Mouse (Mus musculus) heart, embryonic 13.5 days (tissue): Measurements from ENCODE around the gene Rrn3. TPM values are rescaled to one million over a fixed set of nuclear protein-coding genes. Genes with fewer than 3 reads are reported as not detected.
"Not testable (repeated sequence)": the region's sequence is repeated elsewhere in the genome, so short reads cannot be mapped to it uniquely, and the experiment has no call there.

ENCODE experiments used
- ATAC-seq: fragments of 200-750 bp; cut with Nextera tagmentation; 2 replicates; pipeline ENCODE4 v1.8.0; 2017; ENCODE audit warnings: moderate TSS enrichment; ENCODE audit not compliant: insufficient number of reproducible peaks, low FRiP score, low TSS enrichment; ENCODE audit errors: extremely low read depth
- H3K27ac ChIP-seq: fragments of 300-500 bp; sonication (generic); replicated peaks from 2 replicates; pipeline ENCODE4 v1.5.1; 2015; ENCODE audit warnings: moderate library complexity, mild to moderate bottlenecking, inconsistent platforms
- H3K27me3 ChIP-seq: fragments of 300-500 bp; sonication (generic); replicated peaks from 2 replicates; pipeline ENCODE4 v1.6.1; 2015; ENCODE audit warnings: mild to moderate bottlenecking, inconsistent platforms
- H3K36me3 ChIP-seq: fragments of 300-500 bp; sonication (generic); 2 replicates; pipeline ENCODE4 v1.6.1; 2015; ENCODE audit warnings: mild to moderate bottlenecking, inconsistent platforms
- H3K4me1 ChIP-seq: fragments of 300-500 bp; sonication (generic); 2 replicates; pipeline ENCODE4 v1.6.1; 2015; ENCODE audit warnings: inconsistent platforms
- H3K4me2 ChIP-seq: fragments of 300-500 bp; sonication (generic); 2 replicates; pipeline ENCODE4 v1.6.1; 2015; ENCODE audit warnings: inconsistent platforms, mild to moderate bottlenecking, moderate library complexity
- H3K4me3 ChIP-seq: fragments of 300-500 bp; sonication (generic); 2 replicates; pipeline ENCODE4 v1.5.1; 2015; ENCODE audit warnings: moderate library complexity, mild to moderate bottlenecking, inconsistent platforms
- H3K9ac ChIP-seq: fragments of 300-500 bp; sonication (generic); 2 replicates; pipeline ENCODE4 v1.6.1; 2015; ENCODE audit warnings: inconsistent platforms, mild to moderate bottlenecking, moderate library complexity
- H3K9me3 ChIP-seq: fragments of 300-500 bp; sonication (generic); 2 replicates; pipeline ENCODE4 v1.6.1; 2016; ENCODE audit warnings: inconsistent platforms
- WGBS: fragments of 180-500 bp; shearing (Covaris S2); methylation state at CpG from one replicate; pipeline ENCODE4 v1.1.7; 2015; ENCODE audit warnings: mixed read lengths; 5-methylcytosine and 5-hydroxymethylcytosine counted together
- polyA plus RNA-seq: library from polyadenylated mRNA; unstranded; fragments of >200 nt; fragmentation: Nextera tagmentation; extraction: Ambion mirVana; gene quantifications from 2 replicates; pipeline ENCODE4 v1.2.1, GENCODE M21; 2015

Gene Rrn3
- 48.2 and 50.8 TPM in 2 replicates for polyA plus RNA-seq

DNA sequence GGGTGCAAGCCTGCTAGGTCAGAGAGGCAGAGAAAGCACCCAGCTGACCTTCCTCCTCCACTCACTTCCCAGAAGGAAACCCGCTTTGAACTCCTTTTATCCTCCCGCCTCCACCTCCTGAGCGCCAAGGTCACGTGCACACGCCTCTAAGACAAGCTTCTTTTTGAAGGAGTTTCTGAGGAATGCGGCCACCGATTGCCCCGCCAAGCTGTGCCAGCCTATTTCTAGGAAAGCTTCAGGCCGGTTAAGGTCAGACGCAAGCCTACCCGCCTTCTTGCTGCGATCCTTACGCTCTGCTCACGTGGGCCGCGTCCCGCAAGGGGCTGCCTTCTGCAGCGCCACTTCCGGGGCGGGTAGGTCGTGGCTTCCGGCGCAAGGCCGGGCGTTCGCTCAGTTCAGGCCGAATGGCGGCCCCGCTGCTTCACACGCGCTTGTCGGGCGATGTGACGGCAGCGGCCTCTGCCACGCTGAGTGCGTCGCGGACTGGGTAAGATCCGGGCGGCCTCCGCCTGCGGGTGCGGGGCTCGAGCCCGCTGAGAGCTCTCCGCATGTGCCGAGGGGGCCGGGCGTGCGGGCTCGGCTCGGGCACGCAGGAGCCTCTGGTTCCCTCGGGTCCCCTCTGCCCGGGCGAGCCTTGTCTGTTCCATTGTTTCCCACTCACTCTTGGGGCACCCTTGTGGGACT lies at the start of gene Rrn3:
Gene Rrn3, plus strand, starts transcription at position 356 of the 684 bp plus-strand sequence.
- H3K4me3 ChIP-seq = peak within 1 kb of the TSS; percentile 91
- peaks cover 17% of the 10 kb centered on the region for H3K4me1 ChIP-seq
- H3K4me2 ChIP-seq = peak within 1 kb of the TSS; percentile 73
- H3K9me3 ChIP-seq = peaks cover 9% of the 10 kb centered on the region; the same call in 1 of the 2 replicates
- H3K27ac ChIP-seq = peak within 1 kb of the TSS; percentile 84
- H3K9ac ChIP-seq = peak within 1 kb of the TSS; percentile 96
- no peaks in the 10 kb centered on the region for H3K27me3 ChIP-seq
- WGBS = under 1% methylated on average over 57 of the region's 57 CpGs
- peak; percentile 94 for ATAC-seq
- H3K36me3 ChIP-seq = peaks cover 40% of the 10 kb centered on the region

DNA sequence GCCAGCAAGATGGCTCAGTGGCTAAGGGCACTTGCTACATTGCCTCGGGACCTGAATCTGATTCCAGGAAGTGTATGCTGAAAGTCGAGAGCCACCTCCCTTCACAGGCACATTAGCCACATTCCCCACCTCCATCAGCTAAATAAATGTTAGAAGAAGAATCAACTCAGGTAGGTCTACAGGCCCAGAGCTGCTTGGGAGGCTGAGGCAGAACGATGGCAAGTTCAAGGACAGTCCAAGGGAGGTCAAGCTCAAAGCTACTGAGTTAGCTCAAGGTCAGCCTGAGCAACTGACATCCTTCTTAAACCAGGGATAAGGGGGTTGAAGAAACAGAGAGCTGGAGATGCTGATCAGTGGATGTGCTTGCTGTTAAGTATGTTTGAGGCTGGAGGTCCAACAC lies 47.7 kb upstream of the Rrn3 start:
- Histone ChIP-seq H3K27ac (no peak overlapping the region), H3K9ac (no peak overlapping the region), H3K4me1 (peaks cover 9% of the 10 kb centered on the region), H3K4me3 (no peak overlapping the region), H3K4me2 (no peak overlapping the region), H3K9me3 (no peaks in the 10 kb centered on the region), H3K27me3 (peaks cover 14% of the 10 kb centered on the region), H3K36me3 (no peaks in the 10 kb centered on the region)
- WGBS = 65% methylated on average over 3 of the region's 3 CpGs
- ATAC-seq = no peak

DNA sequence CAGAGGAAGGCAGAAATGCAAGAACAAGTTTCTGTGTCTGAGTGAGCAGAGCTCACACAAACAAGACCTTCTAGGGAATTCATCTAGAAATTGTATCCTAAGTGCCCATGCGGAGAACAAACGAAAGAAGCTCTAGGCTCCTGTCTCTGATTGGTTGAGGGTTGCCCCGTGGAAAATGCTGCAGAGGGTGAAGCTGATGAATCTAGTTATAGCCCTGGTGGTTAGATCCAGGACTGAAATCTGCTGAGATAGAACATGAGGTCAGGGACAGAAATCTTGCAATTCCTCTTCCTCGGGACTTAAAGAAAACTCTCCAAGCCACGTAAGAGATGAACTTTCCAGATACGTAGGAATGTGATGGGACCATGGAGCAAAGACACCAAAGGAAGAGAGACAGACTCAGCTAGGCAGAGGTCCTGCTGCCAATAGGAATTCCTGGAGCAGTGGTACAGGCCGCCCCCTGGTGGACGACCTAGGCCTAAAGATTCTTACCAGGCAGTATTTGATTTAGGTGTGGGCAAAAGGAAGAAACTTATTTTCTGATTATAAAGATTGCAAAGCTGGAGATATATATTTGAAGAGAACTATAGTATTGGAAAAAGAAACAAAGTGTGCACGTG lies 46.9 kb upstream of the Rrn3 start:
- Histone ChIP-seq H3K9me3 (no peaks in the 10 kb centered on the region), H3K36me3 (no peaks in the 10 kb centered on the region), H3K27ac (no peak overlapping the region), H3K4me1 (peaks cover 9% of the 10 kb centered on the region), H3K27me3 (peaks cover 14% of the 10 kb centered on the region), H3K4me2 (no peak overlapping the region), H3K4me3 (no peak overlapping the region), H3K9ac (no peak overlapping the region)
- WGBS = 15% methylated on average over 9 of the region's 9 CpGs
- ATAC-seq = no peak

DNA sequence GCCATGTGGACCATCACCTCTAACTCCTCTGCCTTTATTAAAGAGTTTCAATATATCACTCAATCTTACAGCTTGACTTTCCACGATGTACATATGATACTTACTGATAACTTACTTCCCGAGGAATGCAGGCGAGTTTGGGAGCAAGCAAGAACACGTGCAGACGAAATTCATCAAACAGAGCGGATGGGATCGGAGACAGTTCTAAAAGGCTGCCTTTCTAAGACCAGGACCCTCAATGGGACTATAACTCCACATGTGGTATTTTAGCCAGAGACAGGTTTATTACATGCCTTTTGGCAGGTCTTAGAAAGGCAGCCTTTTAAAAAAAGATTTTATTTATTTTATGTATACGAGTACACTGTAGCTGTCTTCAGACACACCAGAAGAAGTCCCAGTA lies 44.5 kb upstream of the Rrn3 start:
- WGBS = 77% methylated on average over 8 of the region's 8 CpGs
- peaks cover 2% of the 10 kb centered on the region for H3K4me1 ChIP-seq
- H3K4me2 ChIP-seq = no peak overlapping the region

DNA sequence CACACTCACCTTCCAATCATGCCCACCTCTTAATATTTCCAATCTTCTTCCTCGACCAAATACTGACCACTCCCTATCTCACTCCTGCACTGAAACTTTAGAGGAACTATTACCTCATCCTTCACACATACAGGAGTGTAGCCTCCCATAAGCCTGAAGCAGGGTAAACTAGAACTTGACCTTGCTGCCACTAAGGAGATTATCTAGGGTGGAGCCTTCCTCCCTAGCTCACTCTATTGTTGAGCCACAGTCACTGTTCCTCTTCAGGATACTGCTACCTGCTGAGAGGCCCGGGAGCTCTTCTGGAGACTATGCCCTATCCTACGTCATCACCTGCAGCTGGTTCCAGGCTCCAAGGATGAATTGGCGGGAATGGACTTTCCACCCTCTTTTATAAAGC lies 41.5 kb upstream of the Rrn3 start:
- H3K4me2 ChIP-seq, H3K4me1 ChIP-seq, H3K36me3 ChIP-seq, H3K27me3 ChIP-seq, ATAC-seq, H3K9ac ChIP-seq, H3K4me3 ChIP-seq, H3K9me3 ChIP-seq, H3K27ac ChIP-seq: not testable (repeated sequence)
- WGBS = 48% methylated on average over 4 of the region's 4 CpGs

More for the DNA sequence above, 44.5 kb upstream of the Rrn3 start:
- H3K27me3 ChIP-seq = peaks cover 4% of the 10 kb centered on the region; the same call in 1 of the 2 replicates
- H3K9me3 ChIP-seq = no peaks in the 10 kb centered on the region
- no peak overlapping the region for H3K4me3 ChIP-seq
- no peaks in the 10 kb centered on the region for H3K36me3 ChIP-seq
- H3K9ac ChIP-seq = no peak overlapping the region
- H3K27ac ChIP-seq = no peak overlapping the region
- ATAC-seq = no peak

DNA sequence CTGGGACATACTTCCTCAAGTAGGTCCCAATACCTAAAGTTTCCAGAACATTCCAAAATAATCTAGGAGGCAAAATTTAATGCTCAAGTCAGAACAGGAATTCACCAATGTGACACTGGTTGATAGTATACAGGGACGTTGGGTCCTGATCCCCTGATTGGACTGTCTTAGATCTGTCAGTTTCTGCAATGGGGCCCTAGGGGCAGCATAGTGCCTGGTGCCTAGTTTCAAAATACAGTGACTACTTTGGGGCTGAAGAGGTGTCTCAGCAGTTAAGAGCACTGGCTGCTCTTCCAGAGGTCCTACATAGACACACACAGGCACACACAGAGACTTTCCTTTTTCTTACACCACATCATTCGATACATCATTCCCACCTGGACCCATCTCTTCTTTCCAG lies 39.7 kb upstream of the Rrn3 start:
- ATAC-seq = no peak
- Histone ChIP-seq H3K4me1 (no peaks in the 10 kb centered on the region), H3K27ac (no peak overlapping the region), H3K4me2 (no peak overlapping the region), H3K36me3 (no peaks in the 10 kb centered on the region), H3K9me3 (no peaks in the 10 kb centered on the region), H3K9ac (no peak overlapping the region), H3K27me3 (no peaks in the 10 kb centered on the region), H3K4me3 (no peak overlapping the region)
- WGBS = 56% methylated on average over 2 of the region's 2 CpGs

DNA sequence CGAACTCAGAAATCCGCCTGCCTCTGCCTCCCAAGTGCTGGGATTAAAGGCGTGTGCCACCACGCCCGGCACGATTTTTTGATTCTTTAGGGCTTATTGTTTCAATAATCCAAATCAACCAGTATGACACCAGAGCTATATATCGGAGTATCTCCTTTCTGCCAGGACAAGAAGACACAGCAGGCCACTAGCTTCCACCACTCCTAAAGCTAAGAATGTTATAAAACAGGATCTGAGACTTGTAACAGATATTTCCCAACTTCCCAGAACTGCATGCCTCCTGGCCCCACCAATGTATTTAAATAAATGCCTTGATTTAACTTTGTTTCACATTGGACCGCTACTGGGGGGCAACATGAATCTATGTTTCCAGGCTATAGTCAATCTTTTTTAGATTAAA lies 32.8 kb upstream of the Rrn3 start:
- Histone ChIP-seq H3K27ac (no peak overlapping the region), H3K4me3 (no peak overlapping the region), H3K27me3 (peaks cover 5% of the 10 kb centered on the region), H3K4me1 (no peaks in the 10 kb centered on the region), H3K36me3 (no peaks in the 10 kb centered on the region), H3K9ac (no peak overlapping the region), H3K4me2 (no peak overlapping the region), H3K9me3 (no peaks in the 10 kb centered on the region)
- no peak for ATAC-seq
- 83% methylated on average over 8 of the region's 8 CpGs for WGBS

DNA sequence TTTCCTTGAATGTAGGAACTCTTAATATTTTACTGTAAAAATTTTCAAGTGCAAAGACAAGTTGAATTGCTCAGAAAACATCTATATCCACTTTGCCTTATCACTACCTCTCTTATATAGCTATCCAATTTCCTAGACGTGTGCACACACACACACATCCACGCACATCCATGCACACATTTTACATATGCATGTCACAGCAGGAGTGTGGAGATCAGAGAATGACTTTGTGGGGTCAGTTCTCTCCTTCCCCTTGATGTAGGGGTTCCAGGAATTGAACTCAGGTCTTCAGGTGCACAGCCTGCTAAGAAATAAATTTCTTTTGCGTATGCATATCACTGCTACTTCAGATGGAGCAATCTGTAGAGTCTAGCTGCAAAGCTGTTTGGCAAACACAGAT lies 32.4 kb upstream of the Rrn3 start:
- Histone ChIP-seq H3K9ac (no peak overlapping the region), H3K9me3 (no peaks in the 10 kb centered on the region), H3K4me1 (no peaks in the 10 kb centered on the region), H3K4me3 (no peak overlapping the region), H3K27me3 (peaks cover 5% of the 10 kb centered on the region), H3K36me3 (no peaks in the 10 kb centered on the region), H3K4me2 (no peak overlapping the region), H3K27ac (no peak overlapping the region)
- 62% methylated on average over 3 of the region's 3 CpGs for WGBS
- ATAC-seq = no peak

DNA sequence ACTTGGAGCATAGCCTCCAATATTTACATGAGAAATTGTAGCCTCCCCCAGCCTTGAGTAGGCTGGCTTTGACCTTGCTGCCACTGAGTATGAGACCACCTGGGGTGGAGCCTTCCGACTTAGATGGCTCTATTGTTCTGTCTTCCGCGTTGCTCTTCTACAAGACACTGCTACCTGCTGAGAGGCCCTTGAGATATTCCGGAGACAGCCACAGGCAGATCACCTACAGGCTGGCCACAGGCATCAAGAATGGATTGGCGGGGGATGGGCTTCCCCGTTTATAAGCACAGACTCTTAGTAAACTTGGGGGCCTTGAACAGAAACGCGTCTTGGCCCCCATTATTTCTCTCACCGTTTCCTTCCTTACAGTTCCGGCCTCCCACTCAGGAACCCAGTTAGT lies 31.7 kb upstream of the Rrn3 start:
- not testable (repeated sequence) for H3K9me3 ChIP-seq, ATAC-seq, H3K9ac ChIP-seq, H3K36me3 ChIP-seq, H3K4me2 ChIP-seq, H3K27ac ChIP-seq, H3K4me1 ChIP-seq, H3K4me3 ChIP-seq, H3K27me3 ChIP-seq
- WGBS = 23% methylated on average over 10 of the region's 10 CpGs

DNA sequence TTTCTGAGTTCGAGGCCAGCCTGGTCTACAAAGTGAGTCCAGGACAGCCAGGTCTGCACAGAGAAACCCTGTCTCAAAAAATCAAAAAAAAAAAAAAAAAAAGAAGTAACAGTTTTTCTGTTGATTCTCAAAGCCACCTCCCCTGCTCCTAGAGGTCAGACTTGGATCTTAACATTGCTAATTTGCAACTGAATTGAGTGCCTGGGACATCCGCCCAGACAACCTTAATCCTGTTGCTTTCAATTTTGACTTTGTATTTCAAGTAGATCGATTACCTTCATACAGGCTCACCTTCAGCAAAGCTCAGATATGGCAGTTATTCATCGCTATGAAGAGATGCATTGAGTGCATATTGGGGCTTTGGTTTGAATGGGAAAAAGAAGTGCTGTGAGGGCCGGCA lies 31.2 kb upstream of the Rrn3 start:
- no peak overlapping the region for H3K9ac ChIP-seq
- 58% methylated on average over 5 of the region's 5 CpGs for WGBS

DNA sequence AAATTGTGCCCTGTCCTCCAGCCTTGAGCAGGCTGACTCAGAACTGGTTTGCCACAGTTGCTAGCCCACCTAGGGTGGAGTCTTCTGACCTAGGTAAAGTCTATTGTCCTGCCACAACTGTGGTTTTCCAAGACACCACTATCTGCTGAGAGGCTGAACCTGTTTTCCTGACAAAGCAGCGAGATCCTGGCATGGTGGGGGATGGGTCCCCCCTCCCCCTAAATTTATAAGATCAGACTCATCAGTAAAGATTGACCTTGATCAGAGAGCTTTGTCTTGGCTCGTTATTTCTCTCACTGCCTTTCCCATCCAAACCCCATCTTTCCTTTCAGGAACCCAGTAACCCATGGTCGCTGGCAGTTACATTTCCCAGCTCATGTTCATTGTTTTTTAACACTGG lies 30.5 kb upstream of the Rrn3 start:
- H3K9ac ChIP-seq = no peak overlapping the region
- H3K4me3 ChIP-seq = no peak overlapping the region
- ATAC-seq = no peak
- no peaks in the 10 kb centered on the region for H3K36me3 ChIP-seq
- H3K27ac ChIP-seq = no peak overlapping the region
- WGBS = 54% methylated on average over 3 of the region's 3 CpGs
- no peak overlapping the region for H3K4me2 ChIP-seq
- H3K27me3 ChIP-seq = peaks cover 5% of the 10 kb centered on the region
- no peaks in the 10 kb centered on the region for H3K4me1 ChIP-seq
- no peaks in the 10 kb centered on the region for H3K9me3 ChIP-seq

More for the DNA sequence above, 31.2 kb upstream of the Rrn3 start:
- Histone ChIP-seq H3K27me3 (peaks cover 5% of the 10 kb centered on the region), H3K4me1 (no peaks in the 10 kb centered on the region), H3K4me2 (no peak overlapping the region), H3K36me3 (no peaks in the 10 kb centered on the region), H3K9me3 (no peaks in the 10 kb centered on the region), H3K27ac (no peak overlapping the region), H3K4me3 (no peak overlapping the region)
- no peak for ATAC-seq

DNA sequence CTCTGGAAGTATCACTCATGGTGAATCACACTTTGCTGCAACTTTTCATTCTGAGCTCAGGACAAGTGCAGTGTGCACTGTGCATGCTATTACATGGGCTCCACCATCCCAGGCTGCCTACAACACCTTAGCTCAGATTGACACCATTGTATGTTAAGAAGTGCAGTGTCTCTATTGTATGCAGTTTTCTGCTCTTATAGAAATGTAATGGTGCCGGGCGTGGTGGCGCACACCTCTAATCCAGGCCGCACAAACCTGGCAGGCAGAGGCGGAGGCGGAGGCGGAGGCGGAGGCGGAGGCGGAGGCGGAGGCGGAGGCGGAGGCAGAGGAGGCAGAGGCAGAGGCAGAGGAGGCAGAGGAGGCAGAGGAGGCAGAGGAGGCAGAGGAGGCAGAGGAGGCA lies 29.9 kb upstream of the Rrn3 start:
- H3K4me2 ChIP-seq = no peak overlapping the region
- ATAC-seq = no peak
- H3K4me1 ChIP-seq = no peaks in the 10 kb centered on the region
- H3K36me3 ChIP-seq = no peaks in the 10 kb centered on the region
- H3K9me3 ChIP-seq = no peaks in the 10 kb centered on the region
- no peak overlapping the region for H3K4me3 ChIP-seq
- no peak overlapping the region for H3K9ac ChIP-seq
- peaks cover 5% of the 10 kb centered on the region for H3K27me3 ChIP-seq
- H3K27ac ChIP-seq = no peak overlapping the region
- 84% methylated on average over 13 of the region's 13 CpGs for WGBS
